Mouse (Mus musculus) forebrain, embryonic 10.5 days (tissue): ENCODE results near the gene Paqr8. TPM values are rescaled to one million over a fixed set of nuclear protein-coding genes. Genes with fewer than 3 reads are reported as not detected.
"Not testable (repeated sequence)": the region's sequence is repeated elsewhere in the genome, so short reads cannot be mapped to it uniquely, and the experiment has no call there.

Experiments used
- DNase-seq: peaks from one replicate; pipeline ENCODE4 v3.0.0-alpha.2; 2017; ENCODE audit warnings: low spot score; ENCODE audit errors: extremely low spot score
- H3K27ac ChIP-seq: fragments of 300-500 bp; sonication (generic); 2 replicates; pipeline ENCODE4 v1.5.1; 2016; ENCODE audit warnings: mild to moderate bottlenecking
- H3K27me3 ChIP-seq: fragments of 300-500 bp; sonication (generic); 2 replicates; pipeline ENCODE4 v1.6.1; 2016; ENCODE audit warnings: mild to moderate bottlenecking; ENCODE audit not compliant: poor library complexity, severe bottlenecking
- H3K36me3 ChIP-seq: fragments of 300-500 bp; sonication (generic); replicated peaks from 2 replicates; pipeline ENCODE4 v1.6.1; 2016; ENCODE audit warnings: mild to moderate bottlenecking, moderate library complexity
- H3K4me1 ChIP-seq: fragments of 300-500 bp; sonication (generic); 2 replicates; pipeline ENCODE4 v1.6.1; 2016
- H3K4me3 ChIP-seq: fragments of 300-500 bp; sonication (generic); 2 replicates; pipeline ENCODE4 v1.5.1; 2016; ENCODE audit warnings: mild to moderate bottlenecking, moderate library complexity
- H3K9me3 ChIP-seq: fragments of 300-500 bp; sonication (generic); 2 replicates; pipeline ENCODE4 v1.6.1; 2016; ENCODE audit warnings: mild to moderate bottlenecking, moderate library complexity
- WGBS: fragments of 180-500 bp; shearing (Covaris S2); methylation state at CpG from one replicate; pipeline ENCODE4 v1.1.7; 2016; 5-methylcytosine and 5-hydroxymethylcytosine counted together
- polyA plus RNA-seq: library from polyadenylated mRNA; unstranded; fragments of >200 nt; fragmentation: Nextera tagmentation; extraction: Ambion mirVana; gene quantifications from 2 replicates; pipeline ENCODE4 v1.2.1, GENCODE M21; 2016

Gene Paqr8
- polyA plus RNA-seq, 1 experiment from 2014 or later = 5.5 TPM

DNA sequence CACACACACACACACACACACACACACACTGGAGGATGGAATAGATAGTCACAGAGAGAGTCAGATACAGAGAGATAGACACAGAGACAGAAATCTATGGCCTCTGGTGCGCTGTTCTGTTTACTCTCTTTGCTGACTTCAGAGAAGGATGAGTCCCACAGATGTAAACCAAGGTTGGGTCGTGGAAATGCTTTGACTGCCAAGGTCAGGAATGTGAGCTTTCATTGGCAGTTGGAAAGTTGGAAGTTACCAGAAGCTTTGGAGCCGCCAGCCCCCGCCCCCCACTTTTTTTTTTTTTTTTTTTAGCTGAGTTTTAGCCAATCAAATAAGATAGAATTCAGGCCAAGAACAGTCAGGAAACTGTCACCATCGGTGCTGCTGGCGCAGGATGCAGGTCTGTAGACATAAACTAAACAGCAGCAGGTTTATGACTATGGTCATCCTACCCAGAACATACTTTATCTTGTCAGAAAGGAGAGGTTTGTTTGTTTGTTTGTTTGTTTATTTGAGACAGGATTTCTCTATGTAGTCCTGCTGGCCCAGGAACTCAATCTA is 27.2 kb downstream of the Paqr8 start:
- Histone ChIP-seq H3K36me3 (no peaks in the 10 kb centered on the region), H3K4me3 (no peak overlapping the region), H3K27me3 (no peaks in the 10 kb centered on the region), H3K4me1 (peaks cover 5% of the 10 kb centered on the region), H3K9me3 (no peaks in the 10 kb centered on the region), H3K27ac (no peak overlapping the region)
- 94% methylated on average over 6 of the region's 6 CpGs for WGBS
- no peak for DNase-seq

DNA sequence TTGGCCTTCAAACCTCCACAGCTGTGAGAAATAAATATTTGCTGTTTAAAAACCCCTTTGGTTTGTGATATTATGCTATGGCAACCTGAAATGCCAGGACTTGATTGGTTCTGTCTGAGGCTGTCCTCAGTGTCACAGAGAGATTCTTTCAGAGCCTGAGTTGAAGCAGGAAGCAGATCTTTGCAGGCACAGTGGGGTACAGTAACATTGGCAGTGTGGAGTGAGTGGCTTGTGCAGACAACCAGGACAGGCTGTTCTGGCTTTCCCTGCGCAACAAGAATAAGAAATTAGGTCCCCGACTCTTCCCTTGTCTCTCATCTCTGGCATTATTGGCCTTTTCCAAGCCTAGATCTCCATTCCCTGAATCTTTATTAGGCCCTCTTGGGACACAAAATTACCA is 29.3 kb downstream of the Paqr8 start:
- Histone ChIP-seq H3K27me3 (no peaks in the 10 kb centered on the region), H3K4me3 (no peak overlapping the region), H3K9me3 (no peaks in the 10 kb centered on the region), H3K36me3 (no peaks in the 10 kb centered on the region), H3K27ac (no peak overlapping the region), H3K4me1 (peaks cover 8% of the 10 kb centered on the region; the same call in 1 of the 2 replicates)
- WGBS = 95% methylated on average over 2 of the region's 2 CpGs
- DNase-seq = no peak

DNA sequence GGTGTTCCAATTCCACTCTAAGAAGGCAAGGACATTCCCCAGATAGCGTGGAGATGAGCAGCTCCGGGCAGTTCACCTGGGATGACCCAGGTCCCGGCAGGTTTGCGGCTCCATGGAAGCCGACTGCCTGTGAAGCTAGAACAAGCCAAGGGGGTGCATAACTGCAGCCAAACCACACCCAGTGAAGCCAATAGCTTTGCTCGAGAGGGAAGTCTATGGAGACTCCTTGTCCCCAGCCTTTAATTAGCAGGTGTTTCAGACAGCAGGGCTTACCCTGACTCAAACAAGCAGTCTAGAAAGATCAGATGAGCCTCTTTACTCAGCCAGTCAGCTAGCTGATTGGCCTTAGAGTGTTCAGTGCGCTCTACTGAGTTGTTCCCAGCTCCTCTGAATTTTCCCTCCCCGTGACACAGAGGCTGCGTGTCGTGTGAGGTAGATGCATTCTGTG is 30.7 kb downstream of the Paqr8 start:
- Histone ChIP-seq H3K4me1 (peaks cover 8% of the 10 kb centered on the region; the same call in 1 of the 2 replicates), H3K27me3 (no peaks in the 10 kb centered on the region), H3K9me3 (no peaks in the 10 kb centered on the region), H3K4me3 (no peak overlapping the region), H3K36me3 (no peaks in the 10 kb centered on the region), H3K27ac (no peak overlapping the region)
- no peak for DNase-seq
- 88% methylated on average over 10 of the region's 10 CpGs for WGBS

DNA sequence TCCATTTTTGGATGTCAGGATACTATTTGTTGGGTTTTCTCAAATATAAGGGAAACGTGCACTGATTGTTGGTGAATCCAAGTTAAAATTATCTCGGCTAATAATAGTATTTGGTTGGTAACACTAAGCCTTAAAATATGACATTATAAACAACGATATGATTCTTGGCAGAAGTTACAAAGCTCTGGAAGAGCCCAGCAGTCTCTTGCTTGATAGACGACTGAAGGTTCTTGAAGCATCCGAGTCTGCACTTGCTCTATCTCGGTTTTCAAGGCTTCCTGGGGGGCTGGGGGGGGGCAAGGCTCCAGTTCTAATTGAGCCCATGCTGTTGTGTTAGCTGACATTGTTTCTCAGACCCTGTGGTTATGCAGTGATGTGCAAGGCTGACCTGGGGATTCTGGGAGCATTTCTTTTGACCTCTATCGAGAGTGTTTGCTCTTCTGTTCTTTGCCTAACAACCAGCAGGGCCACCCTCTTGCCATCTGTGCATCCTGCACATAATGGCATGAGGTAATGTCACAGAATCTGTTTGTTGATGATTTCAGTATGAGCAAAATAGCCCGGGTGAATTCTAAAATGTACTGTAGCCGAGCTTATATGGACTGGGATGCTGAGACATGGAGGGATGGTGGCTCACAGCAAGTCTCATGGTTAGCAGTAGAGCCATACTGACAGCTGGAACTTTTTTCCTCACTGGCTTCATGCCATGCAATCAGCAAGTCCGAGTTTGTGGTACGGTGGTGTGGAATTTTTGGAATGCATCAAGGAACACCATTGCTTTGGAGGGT is 32.4 kb downstream of the Paqr8 start:
- WGBS = 77% methylated on average over 11 of the region's 11 CpGs
- Histone ChIP-seq H3K4me3 (no peak overlapping the region), H3K4me1 (peaks cover 8% of the 10 kb centered on the region; the same call in 1 of the 2 replicates), H3K27me3 (no peaks in the 10 kb centered on the region), H3K9me3 (no peaks in the 10 kb centered on the region), H3K36me3 (no peaks in the 10 kb centered on the region), H3K27ac (no peak overlapping the region)
- no peak for DNase-seq

DNA sequence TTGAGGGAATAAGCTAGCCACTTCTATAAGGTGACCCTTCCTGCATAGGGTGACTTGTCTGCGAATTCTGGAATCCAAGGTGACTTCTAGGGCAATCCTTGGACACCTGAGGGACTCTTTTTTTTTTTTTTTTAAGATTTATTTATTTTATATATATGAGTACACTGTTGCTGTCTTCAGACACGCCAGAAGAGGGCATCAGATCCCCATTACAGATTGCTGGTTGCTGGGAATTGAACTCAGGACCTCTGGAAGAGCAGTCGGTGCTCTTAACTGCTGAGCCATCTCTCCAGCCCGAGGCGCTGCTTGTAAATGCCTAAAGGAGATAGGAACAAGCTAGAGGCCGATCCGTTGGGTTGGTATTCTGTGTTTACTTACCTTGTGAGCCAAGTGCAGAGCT is 34.9 kb downstream of the Paqr8 start:
- 82% methylated on average over 7 of the region's 7 CpGs for whole genome bisulfite sequencing
- DNase-seq, H3K36me3 ChIP-seq, H3K4me1 ChIP-seq, H3K27ac ChIP-seq, H3K9me3 ChIP-seq, H3K4me3 ChIP-seq, H3K27me3 ChIP-seq: not testable (repeated sequence)

- no peaks in the 10 kb centered on the region for H3K36me3 ChIP-seq
- H3K27ac ChIP-seq = no peak overlapping the region
- H3K4me1 ChIP-seq = peaks cover 5% of the 10 kb centered on the region; the same call in 1 of the 2 replicates
- H3K27me3 ChIP-seq = no peaks in the 10 kb centered on the region
- no peak overlapping the region for H3K4me3 ChIP-seq
- H3K9me3 ChIP-seq = no peaks in the 10 kb centered on the region
- no peak for DNase-seq
- WGBS = 96% methylated on average over 4 of the region's 4 CpGs
Measured at GRCm38 (mm10) chr1:20925926-20926325, 35.5 kb downstream of the Paqr8 start.

- DNase-seq = no peak
- Histone ChIP-seq H3K4me1 (peaks cover 5% of the 10 kb centered on the region; the same call in 1 of the 2 replicates), H3K4me3 (no peak overlapping the region), H3K36me3 (no peaks in the 10 kb centered on the region), H3K27me3 (no peaks in the 10 kb centered on the region), H3K27ac (no peak overlapping the region), H3K9me3 (no peaks in the 10 kb centered on the region)
- WGBS = 84% methylated on average over 4 of the region's 4 CpGs
Measured at GRCm38 (mm10) chr1:20926376-20926775, 36.0 kb downstream of the Paqr8 start.

DNA sequence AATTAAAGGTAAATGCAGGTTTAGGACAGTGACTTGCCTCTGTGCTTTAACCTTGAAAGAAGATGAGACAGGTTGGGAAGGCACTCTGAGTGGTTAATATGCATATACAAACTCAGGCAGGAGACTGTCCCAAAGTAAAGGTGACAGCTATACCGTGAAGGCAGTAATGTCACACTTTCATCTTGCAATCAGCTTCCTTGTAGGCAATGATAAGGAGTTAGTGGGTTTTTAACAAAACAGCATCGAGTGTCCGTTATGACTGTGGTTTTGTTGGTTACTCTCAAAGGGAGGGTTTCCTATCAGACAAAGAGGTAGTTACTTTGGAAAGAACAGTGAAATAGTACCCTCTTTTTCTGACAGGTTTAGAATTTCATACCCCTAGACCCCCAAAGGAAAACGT is 38.1 kb downstream of the Paqr8 start:
- no peaks in the 10 kb centered on the region for H3K27me3 ChIP-seq
- no peak overlapping the region for H3K4me3 ChIP-seq
- no peaks in the 10 kb centered on the region for H3K9me3 ChIP-seq
- WGBS = 84% methylated on average over 4 of the region's 4 CpGs
- H3K4me1 ChIP-seq = no peaks in the 10 kb centered on the region
- DNase-seq = no peak
- H3K27ac ChIP-seq = no peak overlapping the region
- H3K36me3 ChIP-seq = no peaks in the 10 kb centered on the region

DNA sequence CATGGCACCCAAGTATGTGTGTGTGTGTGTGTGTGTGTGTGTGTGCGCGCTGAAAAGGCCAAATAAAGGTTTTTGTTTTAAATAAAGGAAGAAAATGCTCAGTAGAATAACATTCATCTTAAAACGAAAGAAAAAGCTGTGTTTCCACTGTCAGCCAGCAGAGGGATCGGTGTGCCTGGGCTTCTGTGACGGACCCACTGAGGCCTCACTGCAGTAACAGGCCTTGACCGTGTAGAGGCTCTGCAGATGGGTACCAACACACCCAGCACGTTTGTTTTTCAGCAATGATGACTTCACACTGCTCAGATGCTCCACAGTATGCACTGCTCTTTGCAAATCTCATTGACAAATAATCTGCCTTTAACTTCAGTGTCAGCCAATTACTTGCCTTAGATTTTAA is 43.1 kb downstream of the Paqr8 start:
- H3K27ac ChIP-seq = no peak overlapping the region
- H3K4me3 ChIP-seq = no peak overlapping the region
- no peaks in the 10 kb centered on the region for H3K27me3 ChIP-seq
- peak; percentile 51 for DNase-seq
- H3K9me3 ChIP-seq = no peaks in the 10 kb centered on the region
- H3K4me1 ChIP-seq = no peaks in the 10 kb centered on the region
- H3K36me3 ChIP-seq = peaks cover 14% of the 10 kb centered on the region
- 26% methylated on average over 7 of the region's 7 CpGs for WGBS

- no peaks in the 10 kb centered on the region for H3K4me1 ChIP-seq
Measured at GRCm38 (mm10) chr1:20935106-20935505, 44.7 kb downstream of the Paqr8 start.

DNA sequence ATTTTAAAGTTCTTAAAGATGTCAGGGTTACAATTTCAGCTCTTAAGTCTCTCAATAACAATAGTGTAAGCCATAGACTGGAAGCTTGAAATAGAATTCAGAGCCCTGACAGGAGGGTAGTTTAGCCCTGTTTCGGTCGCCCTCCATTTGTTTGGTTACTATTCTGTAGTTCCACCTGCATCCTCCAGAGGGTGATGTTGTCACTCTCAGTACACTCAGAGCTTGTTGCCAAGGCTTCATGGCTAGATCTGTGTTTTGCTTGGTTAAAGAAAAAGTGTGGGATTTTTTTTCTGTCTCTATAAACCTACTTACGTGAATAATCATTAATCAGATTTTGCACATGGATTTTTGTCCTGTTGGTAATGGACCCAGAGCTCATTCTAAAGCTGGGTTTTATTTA is 48.6 kb downstream of the Paqr8 start:
- no peak overlapping the region for H3K4me3 ChIP-seq
- no peaks in the 10 kb centered on the region for H3K27me3 ChIP-seq
- 39% methylated on average over 3 of the region's 3 CpGs for WGBS
- H3K27ac ChIP-seq = no peak overlapping the region
- no peaks in the 10 kb centered on the region for H3K4me1 ChIP-seq
- peak; percentile 27 for DNase-seq
- peaks cover 7% of the 10 kb centered on the region; the same call in 1 of the 2 replicates for H3K9me3 ChIP-seq
- peaks cover 14% of the 10 kb centered on the region for H3K36me3 ChIP-seq

More at GRCm38 (mm10) chr1:20935106-20935505, 44.7 kb downstream of the Paqr8 start:
- H3K36me3 ChIP-seq = peaks cover 14% of the 10 kb centered on the region
- no peak overlapping the region for H3K4me3 ChIP-seq
- no peaks in the 10 kb centered on the region for H3K27me3 ChIP-seq
- WGBS = 96% methylated on average over 22 of the region's 22 CpGs
- no peak for DNase-seq
- H3K9me3 ChIP-seq = no peaks in the 10 kb centered on the region
- H3K27ac ChIP-seq = no peak overlapping the region

DNA sequence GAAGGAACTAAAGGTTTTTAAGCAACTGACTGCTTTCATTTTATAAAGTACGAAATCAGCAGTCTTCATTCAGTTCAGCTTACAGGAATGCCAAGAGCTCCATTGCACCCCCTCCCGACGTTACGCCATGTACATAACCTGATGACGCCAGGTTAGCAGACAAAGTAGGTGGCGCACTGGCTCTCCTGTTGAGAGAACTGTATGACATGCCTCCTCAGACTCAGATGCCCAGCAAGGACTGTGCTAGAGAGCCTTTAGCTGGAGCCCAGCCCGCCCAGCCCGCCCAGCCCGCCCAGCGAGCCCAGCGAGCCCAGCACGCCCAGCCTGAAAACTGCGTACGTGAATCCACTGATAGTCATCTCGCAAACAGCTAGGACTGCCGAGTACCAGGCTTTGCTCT is 49.7 kb downstream of the Paqr8 start:
- Histone ChIP-seq H3K4me3 (no peak overlapping the region), H3K4me1 (no peaks in the 10 kb centered on the region), H3K27me3 (no peaks in the 10 kb centered on the region), H3K27ac (no peak overlapping the region), H3K9me3 (peaks cover 7% of the 10 kb centered on the region; the same call in 1 of the 2 replicates), H3K36me3 (peaks cover 6% of the 10 kb centered on the region)
- 62% methylated on average over 16 of the region's 16 CpGs for WGBS
- no peak for DNase-seq

- H3K27me3 ChIP-seq = no peaks in the 10 kb centered on the region
- WGBS = 78% methylated on average over 2 of the region's 2 CpGs
- no peak for DNase-seq
- no peaks in the 10 kb centered on the region; the same call in 1 of the 2 replicates for H3K36me3 ChIP-seq
- no peak overlapping the region for H3K4me3 ChIP-seq
- no peak overlapping the region for H3K27ac ChIP-seq
- H3K9me3 ChIP-seq = peaks cover 7% of the 10 kb centered on the region; the same call in 1 of the 2 replicates
- no peaks in the 10 kb centered on the region for H3K4me1 ChIP-seq
Measured at GRCm38 (mm10) chr1:20941322-20941721, 50.9 kb downstream of the Paqr8 start.
